Mouse (Mus musculus) lung, postnatal 0 days (tissue): Measurements from ENCODE around the gene Map4k5.

ENCODE experiments used
- CTCF ChIP-seq: IDR thresholded peaks from 2 replicates; pipeline ENCODE4 v1.5.1; 2016; ENCODE audit warnings: antibody characterized with exemption, mild to moderate bottlenecking
- EP300 ChIP-seq: IDR thresholded peaks from 2 replicates; pipeline ENCODE4 v1.6.1; 2016; ENCODE audit warnings: antibody characterized with exemption, mild to moderate bottlenecking, control low read depth

- no peak for TF ChIP-seq EP300
- TF ChIP-seq CTCF, result peak; percentile 13; the same call in 1 of the 2 replicates
Observed at GRCm38 (mm10) chr12:69939291-69939690, 46.3 kb upstream of the Map4k5 start.
